Mouse (Mus musculus): ENCODE measurements around the gene Pigx. TPM values are rescaled to one million over a fixed set of nuclear protein-coding genes. Genes with fewer than 3 reads are reported as not detected.
A peak's percentile ranks its signal among the peaks of the same experiment; 100 is the strongest.
"Not testable (repeated sequence)": the region's sequence is repeated elsewhere in the genome, so short reads cannot be mapped to it uniquely, and the experiment has no call there.

Pigx gene
- polyA plus RNA-seq, 1 experiment from 2014 or later = 130 TPM

GRCm38 (mm10) chr16:32107342-32108045 lies 8.0 kb upstream of the Pigx start:
- Histone ChIP-seq H3K36me3 (peaks cover 46% of the 10 kb centered on the region), H3K4me1 (no peaks in the 10 kb centered on the region), H3K9me3 (no peaks in the 10 kb centered on the region), H3K4me2 (replicated peaks) (no peak overlapping the region), H3K9ac (replicated peaks) (no peak overlapping the region), H3K27ac (replicated peaks) (no peak overlapping the region), H3K27me3 (no peaks in the 10 kb centered on the region), H3K4me3 (no peak overlapping the region)
- 93% methylated on average over 12 of the region's 12 CpGs for WGBS
- no peak for ATAC-seq (replicated peaks)

DNA sequence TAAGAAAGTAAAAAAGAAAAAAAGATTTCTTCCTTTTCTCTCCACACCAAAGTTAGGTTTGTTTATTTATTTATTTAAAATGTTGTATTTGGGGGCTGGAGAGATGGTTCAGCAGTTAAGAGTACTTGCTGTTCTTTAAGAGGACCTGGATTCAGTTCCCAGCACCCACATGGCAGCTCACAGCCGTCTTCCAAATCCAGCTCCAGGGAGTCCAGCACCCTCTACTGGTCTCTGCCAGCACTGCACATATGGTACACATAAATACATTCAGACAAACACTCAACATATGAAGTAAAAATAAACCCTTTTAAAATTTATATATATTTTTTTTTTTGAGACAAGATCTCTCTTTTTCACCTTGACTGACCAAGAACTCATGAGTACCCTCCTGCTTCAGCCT lies 6.2 kb upstream of the Pigx start:
- Histone ChIP-seq H3K27ac (replicated peaks) (no peak overlapping the region), H3K36me3 (peaks cover 49% of the 10 kb centered on the region), H3K4me2 (replicated peaks) (no peak overlapping the region), H3K4me3 (no peak overlapping the region), H3K27me3 (no peaks in the 10 kb centered on the region), H3K9ac (replicated peaks) (no peak overlapping the region), H3K9me3 (no peaks in the 10 kb centered on the region), H3K4me1 (no peaks in the 10 kb centered on the region)
- ATAC-seq (replicated peaks) = no peak
- WGBS = 92% methylated on average over 1 of the region's 1 CpGs

GRCm38 (mm10) chr16:32102295-32102694 lies 2.8 kb upstream of the Pigx start:
- H3K9me3 ChIP-seq = no peaks in the 10 kb centered on the region
- H3K36me3 ChIP-seq = peaks cover 37% of the 10 kb centered on the region
- H3K4me2 ChIP-seq (replicated peaks) = no peak overlapping the region
- WGBS = 83% methylated on average over 13 of the region's 13 CpGs
- H3K27me3 ChIP-seq = no peaks in the 10 kb centered on the region
- peaks cover 19% of the 10 kb centered on the region for H3K4me1 ChIP-seq
- H3K27ac ChIP-seq (replicated peaks) = no peak overlapping the region
- H3K4me3 ChIP-seq = no peak overlapping the region
- no peak overlapping the region for H3K9ac ChIP-seq (replicated peaks)
- no peak for ATAC-seq (replicated peaks)

- H3K27ac ChIP-seq (replicated peaks) = peak overlapping the region; percentile 77
- H3K4me2 ChIP-seq (replicated peaks) = peak overlapping the region; percentile 56
- no peaks in the 10 kb centered on the region for H3K9me3 ChIP-seq
- under 1% methylated on average over 39 of the region's 39 CpGs for WGBS
- H3K36me3 ChIP-seq = peaks cover 26% of the 10 kb centered on the region
- H3K9ac ChIP-seq (replicated peaks) = peak overlapping the region; percentile 95
- H3K27me3 ChIP-seq = no peaks in the 10 kb centered on the region
- peaks cover 19% of the 10 kb centered on the region for H3K4me1 ChIP-seq
- peak; percentile 77 for ATAC-seq (replicated peaks)
- peak overlapping the region; percentile 96 for H3K4me3 ChIP-seq
Measured at GRCm38 (mm10) chr16:32098897-32099637, 473 bp downstream of the Pigx start.

DNA sequence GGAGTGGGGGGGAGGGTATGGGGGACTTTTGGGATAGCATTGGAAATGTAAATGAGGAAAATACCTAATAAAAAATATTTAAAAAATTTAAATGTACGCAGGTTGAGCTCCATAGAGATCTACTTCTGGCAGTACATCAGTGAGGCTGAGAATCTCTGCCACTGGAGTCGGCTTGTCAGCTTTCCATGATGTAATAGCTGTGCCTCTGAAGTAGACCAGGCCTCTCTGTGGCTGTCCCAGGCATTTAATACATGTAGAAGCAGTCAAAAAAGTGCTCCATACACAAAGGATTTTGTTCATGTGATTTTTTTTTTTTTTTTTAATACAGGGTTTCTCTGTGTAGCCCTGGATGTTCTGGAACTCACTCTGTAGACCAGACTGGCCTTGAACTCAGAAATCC lies 1.8 kb downstream of the Pigx start:
- not testable (repeated sequence) for ATAC-seq (replicated peaks); H3K27ac ChIP-seq (replicated peaks); H3K9ac ChIP-seq (replicated peaks); H3K27me3 ChIP-seq; H3K4me2 ChIP-seq (replicated peaks); H3K9me3 ChIP-seq; H3K4me3 ChIP-seq
- WGBS = 83% methylated on average over 2 of the region's 2 CpGs
- H3K4me1 ChIP-seq = peaks cover 19% of the 10 kb centered on the region
- peaks cover 16% of the 10 kb centered on the region for H3K36me3 ChIP-seq

DNA sequence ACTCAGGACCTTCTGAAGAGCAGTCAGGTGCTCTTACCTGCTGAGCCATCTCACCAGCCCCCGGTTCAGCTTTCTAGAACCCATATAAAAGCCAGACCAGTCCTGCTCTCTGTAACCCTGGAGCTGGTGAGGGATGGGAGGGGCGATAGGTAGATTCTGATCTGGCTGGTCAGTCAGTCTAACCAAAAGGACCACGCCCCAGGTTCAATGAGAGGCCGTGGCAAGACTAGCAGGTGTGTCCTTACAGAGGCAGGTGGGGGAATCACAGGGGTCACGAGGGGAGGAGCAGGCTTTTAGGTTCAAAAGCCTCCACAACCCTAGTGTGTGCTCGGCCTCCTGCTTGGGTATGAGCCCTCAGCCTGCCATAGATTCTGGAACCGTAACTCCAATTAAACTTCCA lies 8.1 kb downstream of the Pigx start:
- H3K9me3 ChIP-seq = no peaks in the 10 kb centered on the region
- no peak overlapping the region for H3K4me2 ChIP-seq (replicated peaks)
- no peak overlapping the region for H3K4me3 ChIP-seq
- H3K36me3 ChIP-seq = peaks cover 66% of the 10 kb centered on the region
- H3K9ac ChIP-seq (replicated peaks) = no peak overlapping the region
- H3K27ac ChIP-seq (replicated peaks) = no peak overlapping the region
- WGBS = 96% methylated on average over 7 of the region's 7 CpGs
- ATAC-seq (replicated peaks) = no peak
- H3K27me3 ChIP-seq = no peaks in the 10 kb centered on the region
- H3K4me1 ChIP-seq = no peaks in the 10 kb centered on the region

- WGBS = 90% methylated on average over 17 of the region's 17 CpGs
- H3K36me3 ChIP-seq = peaks cover 81% of the 10 kb centered on the region
Measured at GRCm38 (mm10) chr16:32087629-32088443, 11.7 kb downstream of the Pigx start.

DNA sequence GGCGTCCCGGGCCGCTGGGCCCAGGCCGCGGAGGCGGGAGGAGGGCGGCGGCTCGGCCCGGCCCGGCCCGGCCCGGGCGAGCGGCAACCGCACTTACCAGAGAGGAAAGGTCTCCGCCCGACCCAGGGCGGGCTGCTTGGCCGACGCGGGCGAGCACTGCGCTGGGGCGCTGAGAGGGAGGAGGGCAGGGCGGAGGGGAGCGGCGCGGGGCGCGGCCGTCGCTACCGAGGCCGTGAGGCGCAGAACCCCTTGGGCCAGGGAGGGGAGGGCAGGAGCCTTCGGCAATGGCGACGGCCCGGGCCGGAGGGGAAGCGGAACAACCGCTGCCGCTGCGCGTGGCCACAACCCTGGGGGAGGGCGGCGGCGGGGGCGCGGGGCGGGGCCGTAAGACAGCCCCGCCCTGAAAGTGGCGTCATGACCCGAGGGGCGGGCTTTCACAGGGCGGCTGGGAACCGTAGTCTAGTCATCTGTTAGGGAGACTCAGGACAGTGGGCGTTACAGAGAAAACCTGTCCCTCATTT lies 20.5 kb downstream of the Pigx start, which contains the start of gene Pak2:
Gene Pak2 (minus strand): TSS at position 352 of the 521 bp plus-strand sequence.
- no peaks in the 10 kb centered on the region for H3K27me3 ChIP-seq
- H3K36me3 ChIP-seq = peaks cover 15% of the 10 kb centered on the region
- under 1% methylated on average over 55 of the region's 60 CpGs for WGBS
- peaks cover 34% of the 10 kb centered on the region for H3K4me1 ChIP-seq
- no peaks in the 10 kb centered on the region for H3K9me3 ChIP-seq
- peak within 1 kb of the TSS; percentile 80 for H3K9ac ChIP-seq (replicated peaks)
- H3K4me2 ChIP-seq (replicated peaks) = peak within 1 kb of the TSS; percentile 62
- H3K4me3 ChIP-seq = peak within 1 kb of the TSS; percentile 64
- peak within 1 kb of the TSS; percentile 85 for H3K27ac ChIP-seq (replicated peaks)
- ATAC-seq (replicated peaks) = peak; percentile 97

More at GRCm38 (mm10) chr16:32087629-32088443, 11.7 kb downstream of the Pigx start:
- H3K4me3 ChIP-seq = no peak overlapping the region
- H3K27me3 ChIP-seq = no peaks in the 10 kb centered on the region
- no peaks in the 10 kb centered on the region for H3K9me3 ChIP-seq
- no peaks in the 10 kb centered on the region for H3K4me1 ChIP-seq
- H3K4me2 ChIP-seq (replicated peaks) = no peak overlapping the region
- no peak for ATAC-seq (replicated peaks)
- H3K27ac ChIP-seq (replicated peaks) = no peak overlapping the region
- no peak overlapping the region for H3K9ac ChIP-seq (replicated peaks)

GRCm38 (mm10) chr16:32078408-32078990 lies 21.0 kb downstream of the Pigx start:
- Histone ChIP-seq H3K9me3 (no peaks in the 10 kb centered on the region), H3K9ac (replicated peaks) (peak overlapping the region; percentile 80), H3K36me3 (peaks cover 12% of the 10 kb centered on the region), H3K27ac (replicated peaks) (peak overlapping the region; percentile 85), H3K27me3 (no peaks in the 10 kb centered on the region), H3K4me3 (peak overlapping the region; percentile 64), H3K4me2 (replicated peaks) (peak overlapping the region; percentile 62), H3K4me1 (peaks cover 34% of the 10 kb centered on the region)
- no peak for ATAC-seq (replicated peaks)
- WGBS = under 1% methylated on average over 30 of the region's 30 CpGs

DNA sequence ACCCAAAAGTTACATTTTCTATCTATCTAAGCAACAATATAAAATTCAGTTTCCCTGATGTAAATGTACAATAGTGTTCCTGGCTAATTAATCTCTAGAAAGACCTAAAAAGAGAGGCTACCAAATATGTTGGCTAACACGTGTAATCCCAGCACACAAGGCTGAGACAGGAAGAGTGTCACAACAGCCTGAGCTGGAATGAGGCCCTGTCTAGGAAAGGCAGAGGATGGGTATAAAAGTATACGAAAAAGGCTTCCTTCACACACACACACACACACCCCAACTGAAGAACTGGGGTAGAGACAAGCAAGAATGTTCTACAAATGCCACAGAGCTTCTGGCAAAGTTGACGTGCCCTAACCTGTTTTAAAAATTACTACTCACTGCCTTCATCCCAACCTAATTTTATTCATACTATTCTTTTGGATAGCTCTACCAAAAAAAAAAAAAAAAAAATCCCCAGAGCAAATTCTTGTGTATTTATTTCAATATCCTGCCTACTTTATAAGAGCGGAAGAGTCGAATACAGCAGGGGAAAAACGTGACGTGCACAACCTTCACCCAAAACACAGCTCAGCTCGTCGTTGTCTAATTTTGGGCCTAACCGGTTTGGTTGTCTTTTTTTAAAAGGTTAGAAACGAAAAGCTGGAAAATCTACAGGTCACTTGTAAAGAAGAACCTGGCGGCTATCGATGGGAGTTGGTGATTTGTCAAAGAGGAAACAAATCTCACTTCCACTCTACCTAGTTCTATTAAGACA lies 21.7 kb downstream of the Pigx start:
- Histone ChIP-seq H3K9ac (replicated peaks) (peak overlapping the region; percentile 80), H3K36me3 (peaks cover 10% of the 10 kb centered on the region), H3K27me3 (no peaks in the 10 kb centered on the region), H3K4me1 (peaks cover 34% of the 10 kb centered on the region), H3K4me3 (peak overlapping the region; percentile 64), H3K27ac (replicated peaks) (0 out of 2 replicates have a peak overlapping the region, but pooled peaks have one; percentile 85), H3K9me3 (no peaks in the 10 kb centered on the region), H3K4me2 (replicated peaks) (peak overlapping the region; percentile 62)
- no peak for ATAC-seq (replicated peaks)
- WGBS = 8% methylated on average over 13 of the region's 13 CpGs

DNA sequence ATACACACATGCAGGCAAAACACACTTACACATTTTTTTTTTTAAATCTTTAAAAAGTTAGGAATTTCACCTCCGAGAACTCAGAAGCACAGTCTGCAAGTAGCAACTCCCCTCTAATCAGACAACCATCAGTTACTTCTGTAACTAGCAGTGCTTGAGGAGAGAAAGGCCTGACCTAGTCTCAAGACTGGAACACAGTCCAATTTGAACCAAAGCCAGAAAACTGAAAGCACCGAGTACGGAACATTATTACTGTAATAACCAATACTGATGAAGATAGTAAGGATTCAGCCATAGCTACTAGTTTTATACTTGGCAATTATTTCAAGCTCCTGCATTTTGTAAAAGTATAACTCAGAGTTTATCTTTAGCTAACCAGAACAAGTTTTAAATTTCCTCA lies 23.1 kb downstream of the Pigx start:
- Histone ChIP-seq H3K9me3 (no peaks in the 10 kb centered on the region), H3K36me3 (no peaks in the 10 kb centered on the region; the same call in 1 of the 2 replicates), H3K4me3 (no peak overlapping the region), H3K9ac (replicated peaks) (no peak overlapping the region), H3K27ac (replicated peaks) (no peak overlapping the region), H3K4me1 (peaks cover 34% of the 10 kb centered on the region), H3K27me3 (no peaks in the 10 kb centered on the region), H3K4me2 (replicated peaks) (no peak overlapping the region)
- WGBS = 52% methylated on average over 3 of the region's 3 CpGs
- no peak for ATAC-seq (replicated peaks)
